31 mouse cellular contexts compared by ENCODE assay signal in the genomic region with DNA sequence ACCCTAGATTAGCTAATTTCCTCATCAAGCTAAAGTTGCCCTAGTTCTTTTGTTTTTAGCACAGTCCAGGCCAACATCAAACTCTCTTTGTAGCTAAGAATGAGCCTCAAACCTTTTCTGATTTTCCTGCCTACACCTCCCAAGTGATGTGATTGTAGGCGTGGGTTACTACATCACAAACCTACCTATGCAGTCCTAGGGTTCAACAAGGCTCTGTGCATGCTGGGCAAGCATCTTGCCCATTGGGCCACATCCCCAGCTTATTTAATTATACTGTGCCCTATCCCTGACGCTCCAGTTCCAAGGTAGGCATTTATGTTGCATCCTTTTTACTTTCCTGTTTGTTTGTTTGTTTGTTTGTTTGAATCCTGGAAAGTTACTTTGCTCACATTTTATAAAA. TPM values are rescaled to one million over a fixed set of nuclear protein-coding genes. Genes with fewer than 3 reads are reported as not detected.
"Had no signal": no experiment of that assay in that cellular context is flagged by ENCODE, and none has a peak within 500 bp of the region (broad histone marks: within the 10 kb centered on the region; RNA-seq: fewer than 3 reads in every experiment).

Gene Nxpe5 (plus strand): TSS at position 199 of the 400 bp plus-strand sequence.

- H3K4me3 ChIP-seq: gastrocnemius, adult 2 months; heart, adult 2 months; heart, embryonic 13.5 days; heart, embryonic 15.5 days; hindbrain, embryonic 13.5 days; hindbrain, embryonic 15.5 days; layer of hippocampus, adult 2 months; left cerebral cortex, adult 2 months; limb, embryonic 10.5 days; limb, embryonic 12.5 days; liver, embryonic 12.5 days had no signal

- H3K36me3 ChIP-seq: heart, embryonic 13.5 days; heart, embryonic 15.5 days; hindbrain, embryonic 13.5 days; hindbrain, embryonic 15.5 days; limb, embryonic 10.5 days; limb, embryonic 12.5 days; liver, embryonic 12.5 days had no signal

- H3K9me3 ChIP-seq: heart, embryonic 13.5 days; heart, embryonic 15.5 days; hindbrain, embryonic 13.5 days; hindbrain, embryonic 15.5 days; limb, embryonic 10.5 days; limb, embryonic 12.5 days; liver, embryonic 12.5 days had no signal

- H3K27ac ChIP-seq: gastrocnemius, adult 2 months; heart, adult 2 months; heart, embryonic 13.5 days; heart, embryonic 15.5 days; hindbrain, embryonic 13.5 days; hindbrain, embryonic 15.5 days; hindbrain, postnatal 0 days; layer of hippocampus, adult 2 months; left cerebral cortex, adult 2 months; limb, embryonic 10.5 days; limb, embryonic 12.5 days; liver, embryonic 12.5 days; liver, embryonic 14.5 days had no signal

- DNase-seq: gastrocnemius, adult 2 months; gastrocnemius, postnatal 10 days; gastrocnemius, postnatal 25 days; heart, adult 2 months; heart, postnatal 14 days; heart, postnatal 36 days; kidney, adult 11 months; kidney, adult 9 months; kidney, postnatal 10 days; kidney, postnatal 25 days; kidney, postnatal 4 days; liver had no signal

- ATAC-seq: hindbrain, postnatal 0 days; intestine, embryonic 16.5 days; liver, embryonic 12.5 days had no signal

- H3K27me3 ChIP-seq: heart, embryonic 13.5 days; heart, embryonic 15.5 days; hindbrain, embryonic 13.5 days; hindbrain, embryonic 15.5 days; limb, embryonic 12.5 days; liver, embryonic 12.5 days had no signal

- H3K9ac ChIP-seq: heart, embryonic 13.5 days; heart, embryonic 15.5 days; hindbrain, embryonic 13.5 days; hindbrain, embryonic 15.5 days; limb, embryonic 12.5 days; liver, embryonic 12.5 days; liver, embryonic 14.5 days had no signal

- H3K4me2 ChIP-seq: heart, embryonic 11.5 days; heart, embryonic 13.5 days; heart, embryonic 15.5 days; hindbrain, embryonic 13.5 days; hindbrain, embryonic 15.5 days; limb, embryonic 12.5 days; liver, embryonic 12.5 days had no signal

- H3K4me1 ChIP-seq: heart, embryonic 13.5 days; heart, embryonic 15.5 days; hindbrain, embryonic 13.5 days; hindbrain, embryonic 15.5 days; limb, embryonic 10.5 days; limb, embryonic 12.5 days; liver, embryonic 12.5 days had no signal

RNA-seq across cellular contexts. Expression of gene Nxpe5, which starts in this region (rescaled TPM):
- total RNA-seq: layer of hippocampus, adult 2 months; layer of hippocampus, postnatal 25 days; left cerebral cortex, postnatal 36 days had no signal
- polyA plus RNA-seq: frontal cortex, adult 2 months; heart, embryonic 11.5 days; heart, embryonic 13.5 days; heart, embryonic 15.5 days; hindbrain, embryonic 11.5 days; hindbrain, embryonic 13.5 days; hindbrain, embryonic 15.5 days; hindbrain, postnatal 0 days; intestine, embryonic 14.5 days; intestine, embryonic 16.5 days; limb, embryonic 10.5 days; limb, embryonic 12.5 days; limb, embryonic 14.5 days; liver, embryonic 12.5 days had no signal
